ENCODE assay signal across 12 mouse cellular contexts in the genomic region with DNA sequence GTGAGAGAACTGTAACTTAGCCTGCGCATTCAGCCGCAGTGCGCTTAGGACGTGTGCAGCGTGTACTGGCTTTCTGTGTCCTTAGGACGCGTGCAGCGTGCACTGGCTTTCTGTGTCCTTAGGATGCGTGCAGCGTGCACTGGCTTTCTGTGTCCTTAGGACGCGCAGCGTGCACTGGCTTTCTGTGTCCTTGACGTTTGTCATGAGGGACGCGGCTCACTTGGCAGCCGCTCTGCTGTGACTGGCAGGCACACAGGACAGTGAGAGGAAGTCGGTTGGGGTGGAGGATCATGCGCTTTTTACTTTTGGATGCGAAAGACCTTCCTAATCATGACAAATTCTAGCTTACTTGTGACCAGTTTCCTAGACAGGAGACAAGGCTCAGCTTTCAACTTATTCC. TPM values are rescaled to one million over a fixed set of nuclear protein-coding genes. Genes with fewer than 3 reads are reported as not detected.
A peak's percentile ranks its signal among the peaks of the same experiment; 100 is the strongest.
DNase-seq lines count a peak whose midpoint lies in the region.
"Had no signal": no experiment of that assay in that cellular context is flagged by ENCODE, and none has a peak within 500 bp of the region (broad histone marks: within the 10 kb centered on the region; RNA-seq: fewer than 3 reads in every experiment).

No protein-coding gene starts in this region.

- DNase-seq in heart, adult 11 months = peak; percentile 95
- DNase-seq in heart, postnatal 25 days (ENCODE audit: low spot score) = no peak
- DNase-seq in adrenal gland, adult (ENCODE audit: inconsistent age in 2 of 2, low spot score in 1 of 2) = peak; percentile 85 to 92
- DNase-seq in adrenal gland, postnatal 25 days = peak; percentile 72
- DNase-seq in heart, postnatal 10 days = peak; percentile 71 to 75
- no peak for DNase-seq in lung, postnatal 10 days
- DNase-seq in kidney, postnatal 25 days = no peak
- DNase-seq in spleen, postnatal 14 days (ENCODE audit: low spot score in 2 of 2) = no peak
- DNase-seq: cerebellum, adult 11 months; cerebellum, adult 9-11 months; gastrocnemius, postnatal 14 days; kidney, adult 11 months had no signal

- intact Hi-C loops in heart, postnatal 25 days (cut with DNase I) = no loop called here
- intact Hi-C loops in heart, postnatal 10 days (cut with DNase I) = no loop called here

RNA-seq across cellular contexts. Expression of gene Dync1i2, which starts 53.1 kb away (rescaled TPM):
- 10 to 100 TPM; 55.8 to 63.1 TPM for total RNA-seq in heart, postnatal 25 days (2021)
- 100 and 101 TPM in 2 replicates for total RNA-seq in adrenal gland, postnatal 25 days (2021)
- total RNA-seq in heart, postnatal 10 days (2021) = 10 to 100 TPM; 85.4 to 92.6 TPM

Comparison
In these comparisons a context has a peak if more than half of its experiments do, and no peak if none do; other contexts are left out.
1. DNase-seq: peak in heart, adult 11 months (single experiment), adrenal gland, adult (2 of 2), adrenal gland, postnatal 25 days (single experiment) and heart, postnatal 10 days (2 of 2); none in heart, postnatal 25 days (single experiment), lung, postnatal 10 days (single experiment), kidney, postnatal 25 days (0 of 2) and spleen, postnatal 14 days (0 of 2).